Mouse (Mus musculus) cortical plate, adult 2 months (tissue): ENCODE measurements around the gene Fam181a. TPM values are rescaled to one million over a fixed set of nuclear protein-coding genes. Genes with fewer than 3 reads are reported as not detected.

Source experiments
- H3K27ac ChIP-seq: fragments of 200-500 bp; 2 replicates; pipeline ENCODE4 v1.5.1; 2012; ENCODE audit warnings: low read length, control low read depth, inconsistent platforms; ENCODE audit not compliant: insufficient read depth
- H3K4me1 ChIP-seq: fragments of 200-500 bp; 2 replicates; pipeline ENCODE4 v1.6.1; 2011; ENCODE audit warnings: low read length; ENCODE audit not compliant: control insufficient read depth, insufficient read depth
- H3K4me3 ChIP-seq: fragments of 200-500 bp; 2 replicates; pipeline ENCODE4 v1.5.1; 2011; ENCODE audit warnings: mild to moderate bottlenecking, low read length, control low read depth; ENCODE audit not compliant: insufficient read depth
- CTCF ChIP-seq: fragments of 200-500 bp; IDR thresholded peaks from 2 replicates; pipeline ENCODE4 v1.5.1; 2011; ENCODE audit warnings: mild to moderate bottlenecking, control low read depth, low read length; ENCODE audit not compliant: insufficient read depth; ENCODE audit errors: extremely low read depth
- POLR2A ChIP-seq: fragments of 200-500 bp; IDR thresholded peaks from 2 replicates; pipeline ENCODE4 v1.6.1; 2011; ENCODE audit warnings: mild to moderate bottlenecking, low read length, control low read depth; ENCODE audit not compliant: insufficient read depth; ENCODE audit errors: extremely low read depth
- polyA plus RNA-seq: library from polyadenylated mRNA; depleted of rRNA; stranded (reverse); fragments of >200 nt; gene quantifications from 2 replicates; pipeline ENCODE4 v1.2.3, GENCODE M21; 2012

Gene Fam181a
- polyA plus RNA-seq, 1 experiment, result 4.2 TPM

DNA sequence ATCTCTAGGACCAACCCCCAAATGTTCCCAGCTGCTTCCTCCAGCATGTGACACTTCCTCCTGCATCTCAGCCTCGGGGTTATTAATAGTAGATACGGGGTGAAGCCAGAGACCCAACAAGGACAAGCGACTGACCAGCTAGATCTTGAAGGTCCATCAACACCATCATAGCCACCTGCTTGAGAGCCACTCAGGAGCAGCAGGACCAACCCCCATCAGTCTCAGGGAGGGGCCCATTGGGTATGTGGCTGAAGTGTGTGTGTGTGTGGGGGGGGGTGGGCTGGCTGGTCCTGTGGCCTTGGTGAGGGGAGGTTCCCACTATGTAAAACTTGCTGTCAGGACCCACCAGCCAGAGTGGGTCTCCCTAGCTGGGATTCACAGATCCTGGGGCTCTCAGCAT is 26.0 kb downstream of the Fam181a start:
- H3K4me1 ChIP-seq, result no peaks in the 10 kb centered on the region
- H3K27ac ChIP-seq, result no peak overlapping the region
- no peak overlapping the region for H3K4me3 ChIP-seq
- TF ChIP-seq CTCF (no peak), POLR2A (no peak)

DNA sequence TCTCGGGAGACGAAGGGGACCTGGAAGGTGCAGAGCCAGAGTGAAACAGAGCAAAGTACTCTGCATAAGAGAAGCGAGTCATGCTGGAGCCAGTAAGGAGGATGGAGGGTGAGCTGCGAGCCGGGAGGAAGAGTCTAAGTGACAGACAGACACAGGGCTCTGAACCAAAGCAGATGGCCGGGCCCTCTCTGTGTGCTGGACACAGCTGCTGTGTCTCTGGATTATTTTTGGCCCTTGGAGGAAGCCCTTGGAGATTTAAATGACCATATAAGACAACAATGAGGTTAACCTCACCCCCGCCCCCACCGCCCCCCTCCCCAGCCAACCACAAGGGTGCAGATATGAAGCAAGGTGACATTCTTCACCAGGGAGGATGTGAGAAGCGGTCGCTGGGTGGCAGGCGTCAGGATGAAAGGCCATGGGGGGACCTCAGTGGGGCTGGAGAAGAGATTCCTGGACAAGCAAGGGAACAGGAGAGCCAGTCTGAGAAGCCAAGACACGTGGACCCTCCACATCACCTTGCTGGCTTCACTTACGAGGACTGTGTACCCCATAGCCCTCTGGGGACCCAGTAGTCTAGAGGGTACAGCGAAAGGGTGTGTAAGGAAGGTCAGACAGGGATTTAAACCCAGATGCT is 27.5 kb downstream of the Fam181a start:
- Histone ChIP-seq H3K27ac (no peak overlapping the region), H3K4me3 (no peak overlapping the region), H3K4me1 (no peaks in the 10 kb centered on the region)
- TF ChIP-seq CTCF, result no peak
- no peak for TF ChIP-seq POLR2A

DNA sequence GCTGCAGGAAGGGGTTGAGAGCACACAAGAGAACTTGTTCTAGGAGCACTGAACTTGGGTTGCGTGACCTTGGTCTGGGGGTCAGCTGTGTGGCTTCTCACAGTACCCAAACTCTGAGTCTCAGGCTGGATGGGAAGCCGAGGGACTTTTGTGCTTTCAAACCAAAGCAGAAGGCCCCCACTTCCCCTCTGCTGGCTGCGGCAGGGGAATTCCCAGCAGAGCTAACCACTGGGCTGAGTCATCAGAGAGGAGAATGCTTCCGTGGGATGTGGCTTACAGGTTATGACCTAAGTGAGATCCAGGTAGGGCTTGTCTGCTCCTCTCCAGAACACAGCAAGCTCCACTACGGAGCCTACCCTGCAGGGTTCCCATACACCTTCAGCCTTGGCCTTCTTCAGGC is 30.4 kb downstream of the Fam181a start:
- no peak overlapping the region for H3K4me3 ChIP-seq
- no peak overlapping the region for H3K27ac ChIP-seq
- H3K4me1 ChIP-seq, result no peaks in the 10 kb centered on the region
- no peak for TF ChIP-seq POLR2A
- TF ChIP-seq CTCF, result no peak

DNA sequence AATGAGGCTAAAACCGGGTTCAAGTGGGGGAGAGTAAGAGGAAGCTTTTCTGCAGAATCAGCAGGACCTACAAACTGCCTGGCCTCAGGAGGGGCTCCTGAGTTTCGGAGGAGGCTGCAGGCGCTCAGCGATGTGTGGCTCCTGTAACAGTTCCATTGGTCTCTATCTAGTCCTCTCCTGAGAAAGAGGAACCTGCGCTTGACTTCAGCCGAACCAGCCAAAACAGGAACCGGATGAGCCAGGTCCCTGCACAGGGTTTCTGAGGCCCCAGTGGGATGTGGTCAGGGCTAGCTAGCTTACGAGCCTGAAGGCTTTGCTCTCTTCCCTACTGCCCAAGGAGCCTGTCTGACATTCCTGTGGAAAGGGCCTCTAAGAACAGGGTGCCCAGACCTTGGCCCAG is 32.7 kb downstream of the Fam181a start:
- no peak overlapping the region for H3K27ac ChIP-seq
- no peak overlapping the region for H3K4me3 ChIP-seq
- TF ChIP-seq CTCF (no peak), POLR2A (no peak)
- H3K4me1 ChIP-seq, result no peaks in the 10 kb centered on the region

DNA sequence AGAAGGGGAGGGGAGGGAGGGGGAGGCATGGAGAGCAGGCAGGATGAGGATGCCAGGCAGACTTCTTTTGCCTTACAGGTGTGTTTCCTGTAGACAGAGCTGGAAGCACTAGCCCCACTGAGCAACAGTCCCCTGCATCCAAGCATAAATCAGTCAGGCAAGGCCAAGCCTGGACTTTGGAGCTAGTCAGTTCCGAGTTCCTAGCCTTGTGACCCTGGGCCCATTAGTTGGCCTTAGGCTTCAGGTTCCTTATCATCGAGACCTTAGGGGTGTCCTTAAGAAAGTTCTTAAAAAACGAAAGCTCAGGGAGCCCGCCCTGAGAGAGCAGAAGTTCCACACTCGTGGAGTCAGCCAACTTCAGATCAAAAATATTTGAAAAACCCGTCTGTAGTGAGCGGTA is 34.2 kb downstream of the Fam181a start:
- Histone ChIP-seq H3K4me3 (no peak overlapping the region), H3K4me1 (no peaks in the 10 kb centered on the region), H3K27ac (no peak overlapping the region)
- no peak for TF ChIP-seq POLR2A
- TF ChIP-seq CTCF, result no peak

DNA sequence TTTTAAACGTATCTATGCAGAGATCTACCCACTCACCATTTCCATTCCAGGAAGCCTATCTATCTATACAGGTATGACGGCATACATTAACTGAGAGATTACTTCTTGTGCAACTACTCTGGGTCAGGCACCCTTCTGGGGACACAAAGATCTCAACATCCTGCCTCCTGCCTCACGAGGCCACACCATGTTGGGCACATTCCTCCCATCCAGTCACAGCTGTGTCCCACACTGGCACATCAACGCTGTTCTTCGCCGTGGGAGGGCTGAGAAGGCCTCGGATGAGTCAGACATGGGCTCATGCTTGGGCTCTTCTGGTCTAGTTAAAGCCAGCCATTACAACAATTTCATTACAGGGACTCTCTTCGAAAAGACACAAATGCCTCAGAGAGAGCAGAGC is 36.2 kb downstream of the Fam181a start:
- TF ChIP-seq CTCF, result no peak
- Histone ChIP-seq H3K27ac (no peak overlapping the region), H3K4me3 (no peak overlapping the region), H3K4me1 (no peaks in the 10 kb centered on the region)

DNA sequence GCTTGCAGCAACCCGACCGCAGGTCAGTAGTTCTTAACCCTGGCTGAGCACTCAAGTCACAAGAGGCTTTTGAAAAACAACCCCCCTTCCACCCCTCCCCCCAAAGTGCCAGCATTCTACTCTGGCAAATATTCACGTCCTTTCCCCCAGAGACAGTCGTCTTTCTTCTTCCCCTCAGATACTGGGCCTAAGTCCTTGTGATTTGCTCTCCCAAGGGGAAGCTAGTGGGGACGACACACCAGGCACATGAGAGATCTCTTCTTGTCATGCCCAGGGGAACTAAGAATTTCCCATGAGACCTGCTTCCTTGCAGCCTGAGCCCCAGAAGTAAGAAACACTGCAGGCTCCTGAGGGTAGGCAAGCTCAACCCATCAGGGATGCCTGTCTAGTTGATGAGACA is 36.6 kb downstream of the Fam181a start:
- H3K4me1 ChIP-seq, result no peaks in the 10 kb centered on the region
- TF ChIP-seq POLR2A (no peak), CTCF (no peak)
- no peak overlapping the region for H3K4me3 ChIP-seq
- no peak overlapping the region for H3K27ac ChIP-seq

DNA sequence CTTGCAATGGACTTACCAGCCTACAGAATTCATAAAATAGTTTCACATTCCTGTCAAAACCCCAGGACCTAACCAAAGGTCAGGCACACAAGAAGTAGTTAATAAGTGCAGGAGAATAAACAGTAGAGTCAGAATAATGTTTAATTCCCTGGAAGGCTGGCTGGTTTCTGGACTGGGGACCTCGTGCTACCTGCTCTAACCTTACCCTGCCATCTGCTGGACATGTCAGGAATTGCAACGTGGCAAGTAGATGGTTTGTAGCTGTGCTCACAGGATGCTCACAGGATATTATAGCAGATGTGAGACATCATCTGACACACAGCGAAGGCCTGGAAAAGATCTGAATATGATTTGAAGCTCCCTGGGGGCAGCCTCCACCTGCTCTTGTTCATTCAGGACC is 37.7 kb downstream of the Fam181a start:
- Histone ChIP-seq H3K27ac (no peak overlapping the region), H3K4me3 (no peak overlapping the region)

DNA sequence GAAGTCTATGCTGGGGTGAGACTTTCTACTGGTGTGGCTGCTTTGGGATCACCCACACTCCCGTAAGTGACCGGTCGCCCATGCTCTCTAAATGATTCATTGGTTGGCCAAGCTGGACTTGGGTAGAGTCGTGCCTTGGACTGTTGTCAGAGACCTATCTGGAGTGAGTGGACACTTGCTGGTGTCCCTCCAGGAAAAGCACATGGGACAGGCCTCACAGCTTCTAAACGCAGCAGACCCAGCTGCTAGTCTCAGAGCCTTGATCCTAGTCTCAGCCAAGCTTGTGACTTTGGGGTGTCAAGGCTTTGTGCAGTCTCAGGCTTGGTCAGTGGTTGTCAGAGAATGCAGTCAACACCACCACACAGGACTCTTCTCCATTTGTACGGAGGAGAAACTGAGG is 42.0 kb downstream of the Fam181a start:
- Histone ChIP-seq H3K4me1 (peaks cover 6% of the 10 kb centered on the region), H3K27ac (no peak overlapping the region), H3K4me3 (no peak overlapping the region)
- no peak for TF ChIP-seq CTCF

More for the DNA sequence above, 37.7 kb downstream of the Fam181a start:
- TF ChIP-seq CTCF (peak; percentile 99), POLR2A (no peak)
- H3K4me1 ChIP-seq, result no peaks in the 10 kb centered on the region

DNA sequence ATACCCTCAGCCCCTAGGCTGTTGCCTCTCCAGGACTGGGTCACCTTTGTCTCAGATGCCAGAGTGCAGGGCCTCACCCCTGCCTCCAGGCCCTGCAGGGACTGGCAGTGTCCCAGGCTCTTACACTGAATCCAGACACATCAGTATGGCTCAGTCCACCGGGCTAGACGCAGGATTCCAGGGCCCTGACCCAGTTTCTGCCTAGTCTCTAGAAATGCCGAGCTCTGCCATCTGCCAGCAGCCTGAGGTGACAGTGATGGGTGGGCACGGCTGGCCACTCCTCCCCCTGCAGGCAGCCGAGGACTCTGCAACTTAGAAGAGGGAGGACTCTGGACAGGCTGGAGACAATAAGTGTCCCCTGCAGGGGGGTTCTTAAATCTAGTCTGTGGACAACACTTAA is 42.8 kb downstream of the Fam181a start:
- Histone ChIP-seq H3K4me3 (no peak overlapping the region), H3K4me1 (peaks cover 7% of the 10 kb centered on the region), H3K27ac (no peak overlapping the region)
- TF ChIP-seq POLR2A (no peak), CTCF (peak; percentile 40)

DNA sequence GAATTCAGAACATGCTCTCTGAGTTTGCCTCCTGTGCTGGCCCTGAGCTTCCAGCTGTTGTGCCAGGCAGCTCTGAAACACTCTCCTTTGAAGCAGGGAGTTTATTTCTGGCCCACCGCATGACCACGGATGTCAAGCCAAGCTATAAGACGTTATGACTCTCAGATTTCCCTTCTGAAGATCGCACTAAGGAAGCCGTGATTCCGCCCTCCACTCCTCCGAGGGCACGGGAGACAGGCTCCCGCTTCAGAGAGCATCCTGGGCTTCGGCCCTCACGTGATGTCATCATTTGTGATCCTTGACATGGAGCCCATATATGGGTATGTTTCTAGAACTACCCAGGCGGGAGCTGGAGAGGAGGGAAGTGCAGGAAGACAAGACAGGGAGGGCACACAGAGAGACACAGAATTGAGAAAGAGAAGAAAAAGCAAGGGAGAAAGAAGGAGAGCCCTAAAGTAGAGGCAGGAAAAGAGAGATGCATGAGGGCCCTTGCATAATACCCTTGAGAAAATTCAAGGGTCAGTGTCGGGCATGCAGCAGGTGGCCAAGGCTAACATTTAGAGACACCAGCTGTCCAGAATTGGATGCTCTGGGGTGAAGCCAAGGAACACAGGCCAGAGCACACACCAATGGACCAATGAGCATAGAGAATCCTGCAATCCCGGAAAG is 45.1 kb downstream of the Fam181a start, which contains the start of gene Asb2:
Gene Asb2, minus strand, starts transcription at position 256 of the 669 bp plus-strand sequence.
- no peak for TF ChIP-seq CTCF
- no peak for TF ChIP-seq POLR2A
- Histone ChIP-seq H3K27ac (0 out of 2 replicates have a peak within 1 kb of the TSS, but pooled peaks have one; percentile 3), H3K4me3 (no peak within 1 kb of the TSS), H3K4me1 (peaks cover 12% of the 10 kb centered on the region)
